Mouse (Mus musculus): ENCODE measurements around the gene Ucp1. TPM values are rescaled to one million over a fixed set of nuclear protein-coding genes. Genes with fewer than 3 reads are reported as not detected.

Gene Ucp1
- total RNA-seq, 2 experiments from 2014 or later, result 0.28 TPM; not detected in 1

GRCm38 (mm10) chr8:83331567-83331898 lies 41.4 kb downstream of the Ucp1 start:
- DNase-seq (ENCODE audit: low spot score in 2 of 2), result peak in 1 of 2 experiments; percentile 16

DNA sequence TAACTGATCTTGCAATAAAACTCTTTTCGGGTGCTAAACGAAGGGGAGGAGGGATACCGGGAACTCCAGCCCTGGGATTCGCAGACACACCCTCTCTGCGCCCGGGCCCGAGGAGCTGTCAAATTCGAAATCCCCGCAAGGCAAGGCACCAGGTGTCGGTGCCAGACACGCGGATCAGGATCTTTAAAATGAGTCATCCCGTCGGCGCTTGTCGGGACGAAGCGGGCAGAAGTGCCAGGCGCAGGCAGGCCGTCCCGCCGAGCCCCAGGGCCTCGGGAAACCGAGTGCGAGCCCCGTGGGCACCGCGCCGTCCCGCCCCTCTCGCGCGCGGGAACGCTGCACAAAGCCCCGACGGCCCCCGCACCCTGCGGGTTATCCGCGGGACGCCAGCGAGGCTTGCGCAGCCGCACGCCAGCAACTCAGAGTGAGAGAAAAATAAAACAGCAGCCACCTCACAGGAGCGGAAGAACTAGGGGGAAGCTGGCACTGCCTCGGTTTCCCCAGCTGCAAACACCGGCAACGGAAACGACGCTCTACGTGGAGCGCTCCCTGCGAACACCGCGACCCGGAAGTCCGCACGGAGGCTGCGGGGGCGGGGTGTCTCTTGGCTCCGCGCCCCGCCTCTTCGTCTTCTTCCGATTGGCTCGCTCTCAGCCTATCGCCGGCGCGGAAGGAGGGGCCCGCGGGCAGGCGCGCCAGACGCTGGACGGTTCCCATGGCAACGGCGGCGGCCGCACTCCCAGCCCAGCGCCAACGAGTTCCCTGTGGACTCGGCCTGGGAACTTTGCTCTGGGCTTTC lies 41.9 kb downstream of the Ucp1 start, which contains the start of gene Elmod2:
TSS of gene Elmod2 (minus strand) at position 588 of the 799 bp plus-strand sequence.
- DNase-seq (ENCODE audit: low spot score in 2 of 2), result peak; percentile 97 to 98

DNA sequence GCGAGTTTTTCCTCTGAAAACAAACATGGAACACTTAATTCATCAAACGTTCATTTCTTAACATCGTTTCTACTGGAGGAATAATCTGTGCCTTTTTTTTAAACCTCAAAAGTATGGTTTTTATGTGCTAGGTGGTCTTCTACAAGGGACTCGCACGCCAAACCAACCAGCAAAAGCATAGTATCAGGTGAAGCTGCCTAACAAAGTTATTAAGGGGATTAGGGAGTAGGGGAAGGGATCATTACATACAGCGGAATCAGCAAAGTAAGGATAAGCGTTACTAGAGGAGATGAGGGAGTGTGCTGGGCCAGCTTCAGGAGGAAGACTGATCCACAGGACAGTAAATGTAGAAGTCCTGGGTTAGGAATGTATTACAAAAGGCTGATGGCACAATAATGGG lies 42.7 kb downstream of the Ucp1 start:
- DNase-seq (ENCODE audit: low spot score in 2 of 2), result no peak

- no peak for DNase-seq (ENCODE audit: low spot score in 2 of 2)
These were observed 51.9 kb downstream of the Ucp1 start for GRCm38 (mm10) chr8:83342076-83342475.

DNA sequence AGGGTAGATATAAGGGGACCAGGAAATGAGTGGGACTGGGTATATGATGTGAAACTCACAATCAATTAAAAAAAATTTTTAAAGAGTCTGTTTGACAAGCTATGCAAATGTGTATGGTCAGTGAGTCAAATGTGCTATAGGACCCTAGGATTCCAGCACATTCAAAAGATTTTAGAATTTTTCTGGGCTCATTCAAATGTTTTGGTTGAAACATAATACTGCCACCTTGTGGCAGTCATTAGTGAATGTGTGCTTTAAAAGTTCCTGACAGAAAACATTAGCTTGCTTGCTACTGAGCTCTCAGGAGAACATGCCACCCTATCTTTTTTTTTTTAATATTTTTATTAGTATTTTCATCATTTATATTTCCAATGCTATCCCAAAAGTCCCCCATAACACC lies 52.5 kb downstream of the Ucp1 start:
- DNase-seq (ENCODE audit: low spot score in 2 of 2), result no peak

Other genes starting within 250 kb of the Ucp1 start
- gene Tbc1d9, start 125.0 kb upstream of the Ucp1 start, total RNA-seq (2021), result 10 to 100 TPM; 96.2 to 97.5 TPM
- gene Gm10645, start 124.2 kb upstream of the Ucp1 start, total RNA-seq (2021), result 1 to 10 TPM; 1.8 to 2.0 TPM
- gene Elmod2, start 42.1 kb downstream of the Ucp1 start, total RNA-seq (2021), result 10 to 100 TPM; 12.3 to 13.8 TPM
- not detected for gene Mgat4d, start 58.1 kb downstream of the Ucp1 start, total RNA-seq (2021)
- gene Clgn, start 99.5 kb downstream of the Ucp1 start, total RNA-seq (2021), result 10 to 100 TPM in 1 of 2 experiments, 1 to 10 TPM in 1; 8.9 to 11.0 TPM
- 100 to 1,000 TPM; 218 to 232 TPM for gene Scoc, start 168.0 kb downstream of the Ucp1 start, total RNA-seq (2021)
- gene Olfr370, start 245.4 kb downstream of the Ucp1 start, total RNA-seq (2021), result not detected

Measured in left cerebral cortex, adult 18-20 months (tissue).